Mouse (Mus musculus): Measurements from ENCODE around the gene AW549877. TPM values are rescaled to one million over a fixed set of nuclear protein-coding genes. Genes with fewer than 3 reads are reported as not detected.
A peak's percentile ranks its signal among the peaks of the same experiment; 100 is the strongest.

The AW549877 gene
- total RNA-seq (2022), result 10 to 100 TPM in 3 of 4 experiments, 1 to 10 TPM in 1; 9.1 to 11.8 (median 10.5) TPM

GRCm38 (mm10) chr15:3995448-3996266, at the start of gene AW549877:
Gene AW549877, minus strand, starts transcription at chr15:3995744.
- peak; percentile 98 to 99 for DNase-seq (ENCODE audit: low spot score in 2 of 2)

- DNase-seq (ENCODE audit: low spot score in 2 of 2), result no peak
These were observed 47.5 kb upstream of the AW549877 start for GRCm38 (mm10) chr15:4043032-4043471.

GRCm38 (mm10) chr15:4042423-4042822, 46.9 kb upstream of the AW549877 start:
- no peak for DNase-seq (ENCODE audit: low spot score in 2 of 2)

GRCm38 (mm10) chr15:4033168-4034004, 37.8 kb upstream of the AW549877 start:
- DNase-seq (ENCODE audit: low spot score in 2 of 2), result no peak

- DNase-seq (ENCODE audit: low spot score in 2 of 2), result no peak
These were observed 33.4 kb upstream of the AW549877 start for GRCm38 (mm10) chr15:4028960-4029359.

- DNase-seq (ENCODE audit: low spot score in 2 of 2), result no peak
These were observed 32.8 kb upstream of the AW549877 start for GRCm38 (mm10) chr15:4028411-4028700.

- DNase-seq (ENCODE audit: low spot score in 2 of 2), result no peak
These were observed 32.3 kb upstream of the AW549877 start for GRCm38 (mm10) chr15:4027671-4028410.

- DNase-seq (ENCODE audit: low spot score in 2 of 2), result peak; percentile 71 to 79
These were observed 31.5 kb upstream of the AW549877 start for GRCm38 (mm10) chr15:4026831-4027584.

GRCm38 (mm10) chr15:4026231-4026773, 30.8 kb upstream of the AW549877 start, which contains the start of gene Oxct1:
Gene Oxct1, plus strand, starts transcription at chr15:4026383.
- DNase-seq (ENCODE audit: low spot score in 2 of 2), result peak; percentile 78 to 87

- no peak for DNase-seq (ENCODE audit: low spot score in 2 of 2)
These were observed 30.0 kb upstream of the AW549877 start for GRCm38 (mm10) chr15:4025508-4025904.

- DNase-seq (ENCODE audit: low spot score in 2 of 2), result no peak
These were observed 29.4 kb upstream of the AW549877 start for GRCm38 (mm10) chr15:4024726-4025507.

GRCm38 (mm10) chr15:4023747-4024146, 28.2 kb upstream of the AW549877 start:
- no peak for DNase-seq (ENCODE audit: low spot score in 2 of 2)

- DNase-seq (ENCODE audit: low spot score in 2 of 2), result no peak
These were observed 25.2 kb upstream of the AW549877 start for GRCm38 (mm10) chr15:4020711-4021110.

- DNase-seq (ENCODE audit: low spot score in 2 of 2), result no peak
These were observed 18.3 kb upstream of the AW549877 start for GRCm38 (mm10) chr15:4013873-4014272.

GRCm38 (mm10) chr15:4000536-4000935, 5.0 kb upstream of the AW549877 start:
- DNase-seq (ENCODE audit: low spot score in 2 of 2), result no peak

- DNase-seq (ENCODE audit: low spot score in 2 of 2), result no peak
These were observed 3.6 kb upstream of the AW549877 start for GRCm38 (mm10) chr15:3999144-3999543.

- no peak for DNase-seq (ENCODE audit: low spot score in 2 of 2)
These were observed 895 bp upstream of the AW549877 start for GRCm38 (mm10) chr15:3996267-3997010.

GRCm38 (mm10) chr15:3994852-3995447, 594 bp downstream of the AW549877 start:
- DNase-seq (ENCODE audit: low spot score in 2 of 2), result no peak

- no peak for DNase-seq (ENCODE audit: low spot score in 2 of 2)
These were observed 7.6 kb downstream of the AW549877 start for GRCm38 (mm10) chr15:3987981-3988380.

All from gastrocnemius, adult 8-10 months (tissue).